Mouse (Mus musculus) stomach, postnatal 0 days (tissue): ENCODE results near the gene Ppp6c.

ENCODE experiments used
- CTCF ChIP-seq: IDR thresholded peaks from 2 replicates; pipeline ENCODE4 v1.5.1; 2016; ENCODE audit warnings: antibody characterized with exemption, low read depth, mild to moderate bottlenecking, moderate library complexity
- EP300 ChIP-seq: optimal IDR thresholded peaks from 2 replicates; pipeline ENCODE3; 2016; ENCODE audit warnings: antibody characterized with exemption

DNA sequence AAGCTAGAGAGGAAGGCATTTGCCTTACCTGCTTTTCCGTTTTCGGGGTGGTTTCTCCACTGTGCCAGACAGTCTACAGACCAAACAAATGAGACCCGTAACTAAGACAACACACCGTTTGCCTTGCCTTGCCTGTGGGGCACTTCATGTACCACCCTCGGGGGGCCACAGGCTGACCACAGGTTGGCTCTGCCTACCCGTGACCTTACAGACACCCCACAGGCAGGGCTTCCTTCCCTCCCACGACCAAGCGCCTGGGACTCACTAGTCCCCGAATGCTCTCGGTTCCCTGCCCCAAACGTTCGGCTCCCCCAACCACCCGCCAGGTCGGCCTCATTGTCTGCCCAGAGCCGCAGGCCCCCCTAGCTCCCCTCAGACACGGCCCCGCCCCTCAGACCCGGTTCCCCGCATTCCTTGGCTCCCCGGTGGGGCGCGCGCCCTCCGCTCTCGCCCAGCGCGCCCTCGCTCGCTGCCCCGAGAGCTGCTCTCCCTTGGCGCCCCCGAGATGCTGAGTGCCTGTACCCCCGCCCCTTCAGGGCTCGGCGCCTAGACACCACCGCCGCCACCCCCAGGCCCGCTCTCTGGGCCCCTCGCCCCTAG is 36.2 kb downstream of the Ppp6c start:
- no peak for TF ChIP-seq EP300
- TF ChIP-seq CTCF = no peak
